Mouse (Mus musculus): ENCODE measurements around the gene Rapgef6. TPM values are rescaled to one million over a fixed set of nuclear protein-coding genes. Genes with fewer than 3 reads are reported as not detected.
A peak's percentile ranks its signal among the peaks of the same experiment; 100 is the strongest.
"Not testable (repeated sequence)": the region's sequence is repeated elsewhere in the genome, so short reads cannot be mapped to it uniquely, and the experiment has no call there.

The Rapgef6 gene
- polyA plus RNA-seq, 1 experiment from 2014 or later = 17.8 TPM

DNA sequence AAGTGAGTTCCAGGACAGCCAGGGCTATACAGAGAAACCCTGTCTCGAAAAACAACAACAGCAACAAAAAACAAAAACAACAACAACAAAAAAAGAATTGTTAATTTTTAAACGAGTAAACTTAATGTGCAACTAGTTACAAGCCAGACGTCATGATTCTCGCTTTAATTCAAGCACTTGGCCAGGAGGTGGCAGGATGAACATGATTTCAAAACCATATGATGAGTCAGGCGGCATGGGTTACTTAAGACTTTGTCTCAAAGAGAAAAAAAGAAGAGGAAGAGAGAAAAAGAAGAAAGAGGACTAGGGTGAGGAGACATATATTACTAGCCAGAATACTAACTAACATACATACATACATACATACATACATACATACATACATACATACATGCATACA lies 40.1 kb downstream of the Rapgef6 start:
- ChIA-PET CTCF (no interaction called here), POLR2A (no interaction called here)
- TF ChIP-seq CTCF (IDR thresholded peaks at IDR 0.05) = peak; percentile 56
- DNase-seq (ENCODE audit: low read depth, low spot score) = peak; percentile 2
- no peaks in the 10 kb centered on the region for H3K27me3 ChIP-seq
- ATAC-seq = no peak
- in situ Hi-C loops (cut with MboI; ENCODE audit: low pct_unique_long_range_greater_than_20kb) = no loop called here

DNA sequence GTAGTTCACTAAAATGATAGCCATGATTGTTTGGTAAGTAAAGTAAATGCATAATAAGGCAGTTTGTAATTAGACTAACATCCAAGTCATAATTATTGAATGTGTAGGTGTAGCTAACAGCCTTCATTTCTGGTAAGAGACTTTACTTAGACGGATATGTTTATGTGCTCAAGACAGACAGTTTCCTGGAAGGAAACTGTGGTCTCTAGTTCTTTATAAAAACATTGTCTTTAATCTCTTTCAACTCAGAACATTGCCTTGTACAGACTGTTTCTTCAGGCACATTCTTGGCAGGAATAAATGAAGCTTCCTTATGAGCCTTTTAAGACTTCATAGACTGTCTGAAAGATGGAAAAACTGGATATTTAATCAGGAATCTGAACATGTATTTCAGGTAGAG lies 45.3 kb downstream of the Rapgef6 start:
- no peaks in the 10 kb centered on the region for H3K27me3 ChIP-seq
- in situ Hi-C loops (cut with MboI; ENCODE audit: low pct_unique_long_range_greater_than_20kb) = no loop called here
- POLR2A ChIA-PET = no interaction called here
- TF ChIP-seq CTCF (IDR thresholded peaks at IDR 0.05) = no peak
- CTCF ChIA-PET = no interaction called here
- DNase-seq (ENCODE audit: low read depth, low spot score) (no peak), ATAC-seq (no peak)

DNA sequence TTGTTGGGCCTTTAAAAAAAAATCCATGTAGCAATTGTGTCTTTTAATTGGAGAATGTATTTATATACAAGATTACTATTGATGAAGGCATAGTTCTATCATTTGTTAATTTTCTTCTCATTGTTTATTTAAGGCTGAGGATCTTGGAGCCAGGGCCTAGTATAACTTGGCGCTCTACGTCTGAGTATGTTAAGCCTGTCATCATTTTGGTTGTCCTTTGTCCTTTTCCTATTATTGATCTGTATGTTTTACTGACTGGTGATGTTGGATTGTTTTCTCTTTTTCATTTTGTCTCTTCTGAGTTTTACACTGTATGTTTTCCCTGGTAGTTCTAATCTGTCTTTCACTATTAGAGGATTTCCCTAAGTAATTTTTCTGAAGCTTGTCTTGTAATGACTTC lies 52.1 kb downstream of the Rapgef6 start:
- in situ Hi-C loops (cut with MboI; ENCODE audit: low pct_unique_long_range_greater_than_20kb) = no loop called here
- no peaks in the 10 kb centered on the region for H3K27me3 ChIP-seq
- CTCF ChIA-PET = interaction anchor here (1.1 kb wide), 1 partner anchor 10 kb away, joined by 3 read pairs; no protein-coding TSS in a partner anchor
- POLR2A ChIA-PET = no interaction called here
- TF ChIP-seq CTCF (IDR thresholded peaks at IDR 0.05) = no peak
- DNase-seq (ENCODE audit: low read depth, low spot score) (no peak), ATAC-seq (no peak)

DNA sequence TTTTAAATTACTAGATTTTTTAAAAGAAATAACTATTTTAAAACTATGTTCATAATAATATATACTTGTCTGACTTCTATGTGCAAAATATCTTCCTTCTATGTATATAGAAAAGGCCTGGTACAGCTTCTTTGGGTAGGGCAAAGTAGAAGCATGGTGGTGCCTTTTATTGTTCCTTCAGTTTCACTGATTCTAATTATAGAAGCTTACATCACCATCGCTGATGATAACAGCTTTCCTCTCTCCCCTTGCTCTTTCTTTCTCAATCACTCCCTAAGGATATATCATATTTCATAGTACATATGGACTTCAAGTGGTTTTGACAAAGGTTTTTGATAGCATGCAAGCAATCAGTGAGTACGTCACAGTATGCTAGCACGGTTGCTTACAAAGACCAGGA lies 69.9 kb downstream of the Rapgef6 start:
- no peaks in the 10 kb centered on the region for H3K27me3 ChIP-seq
- ChIA-PET POLR2A (no interaction called here), CTCF (no interaction called here)
- no peak for TF ChIP-seq CTCF (IDR thresholded peaks at IDR 0.05)
- DNase-seq (ENCODE audit: low read depth, low spot score) (no peak), ATAC-seq (no peak)
- in situ Hi-C loops (cut with MboI; ENCODE audit: low pct_unique_long_range_greater_than_20kb) = no loop called here

DNA sequence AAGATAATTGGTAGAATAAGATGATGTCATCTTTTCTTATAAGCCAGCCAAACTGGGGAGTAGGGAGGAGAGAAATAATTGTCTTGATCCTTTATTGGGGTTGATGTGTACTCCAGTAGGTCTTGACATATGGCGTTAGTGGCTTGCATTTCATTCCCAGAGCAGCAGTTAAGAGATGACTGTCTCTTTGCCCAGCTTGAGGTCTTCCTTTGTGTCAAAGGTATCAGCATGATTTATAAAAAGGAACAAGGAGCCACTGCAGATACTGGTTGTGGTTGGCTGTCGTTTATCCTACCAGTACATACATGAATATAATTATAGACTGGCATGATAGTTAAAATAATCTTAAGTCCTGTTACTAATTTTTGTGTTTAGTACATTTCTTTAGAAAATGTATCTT lies 71.4 kb downstream of the Rapgef6 start:
- ATAC-seq = no peak

DNA sequence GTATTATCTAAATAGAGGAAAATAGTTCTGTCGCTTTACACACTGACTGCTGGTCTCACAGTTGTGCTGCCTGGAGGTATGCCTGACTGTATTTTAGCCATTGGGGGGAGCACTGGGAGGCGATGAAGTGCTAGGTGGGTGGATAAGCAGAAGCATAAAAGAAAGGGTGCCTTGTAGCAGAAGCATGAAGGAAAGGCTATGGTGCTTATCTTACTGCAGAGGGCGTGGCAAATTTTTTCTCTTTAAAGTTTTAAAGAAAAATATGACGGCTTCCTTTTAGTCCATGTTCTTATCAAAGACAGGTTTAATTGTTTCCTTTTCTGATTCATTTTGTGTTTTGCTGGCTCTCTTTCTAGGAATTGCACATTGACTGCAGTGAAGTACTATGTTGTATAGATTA lies 72.4 kb downstream of the Rapgef6 start:
- H3K27me3 ChIP-seq = no peaks in the 10 kb centered on the region
- ATAC-seq (no peak), DNase-seq (ENCODE audit: low read depth, low spot score) (no peak)
- CTCF ChIA-PET = no interaction called here
- in situ Hi-C loops (cut with MboI; ENCODE audit: low pct_unique_long_range_greater_than_20kb) = no loop called here
- POLR2A ChIA-PET = no interaction called here
- no peak for TF ChIP-seq CTCF (IDR thresholded peaks at IDR 0.05)

More for the DNA sequence above, 71.4 kb downstream of the Rapgef6 start:
- TF ChIP-seq CTCF (IDR thresholded peaks at IDR 0.05) = no peak
- no peaks in the 10 kb centered on the region for H3K27me3 ChIP-seq
- in situ Hi-C loops (cut with MboI; ENCODE audit: low pct_unique_long_range_greater_than_20kb) = no loop called here
- ChIA-PET POLR2A (no interaction called here), CTCF (no interaction called here)
- DNase-seq (ENCODE audit: low read depth, low spot score) = no peak

DNA sequence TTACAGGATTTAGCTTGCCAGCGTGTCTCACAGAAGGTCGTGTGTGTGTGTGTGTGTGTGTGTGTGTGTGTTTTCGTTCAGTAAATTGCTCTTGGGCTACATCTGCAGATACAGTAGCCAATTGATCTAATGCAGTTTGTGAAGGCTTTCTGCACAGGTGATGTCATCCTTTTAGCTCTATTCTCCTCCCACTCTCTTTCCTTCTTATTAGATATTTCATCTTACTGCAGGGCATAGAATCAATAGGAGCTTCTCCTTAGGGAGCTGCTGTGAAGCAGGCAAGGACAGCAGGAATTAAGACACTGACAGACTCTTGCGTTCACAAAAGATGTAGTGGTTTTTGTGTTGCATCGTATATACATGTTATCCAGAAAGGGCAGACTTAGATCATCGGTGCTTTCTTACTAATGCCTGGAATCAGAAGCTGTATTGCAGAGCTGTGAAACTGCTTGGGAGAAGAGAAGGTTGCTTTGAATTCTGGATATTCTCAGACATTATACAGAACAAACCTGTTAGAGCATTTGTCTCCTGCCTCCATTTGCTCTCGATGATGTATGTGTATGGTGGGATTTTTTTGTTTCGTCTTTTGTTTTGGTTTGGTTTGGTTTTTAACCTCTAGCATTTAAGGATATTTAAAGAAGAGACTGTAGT lies 73.4 kb downstream of the Rapgef6 start:
- TF ChIP-seq CTCF (IDR thresholded peaks at IDR 0.05) = no peak
- CTCF ChIA-PET = interaction anchor here (1.2 kb wide), 1 partner anchor 17 kb away, joined by 3 read pairs; no protein-coding TSS in a partner anchor
- POLR2A ChIA-PET = no interaction called here
- in situ Hi-C loops (cut with MboI; ENCODE audit: low pct_unique_long_range_greater_than_20kb) = no loop called here
- DNase-seq (ENCODE audit: low read depth, low spot score) = no peak
- no peak for ATAC-seq
- no peaks in the 10 kb centered on the region for H3K27me3 ChIP-seq

DNA sequence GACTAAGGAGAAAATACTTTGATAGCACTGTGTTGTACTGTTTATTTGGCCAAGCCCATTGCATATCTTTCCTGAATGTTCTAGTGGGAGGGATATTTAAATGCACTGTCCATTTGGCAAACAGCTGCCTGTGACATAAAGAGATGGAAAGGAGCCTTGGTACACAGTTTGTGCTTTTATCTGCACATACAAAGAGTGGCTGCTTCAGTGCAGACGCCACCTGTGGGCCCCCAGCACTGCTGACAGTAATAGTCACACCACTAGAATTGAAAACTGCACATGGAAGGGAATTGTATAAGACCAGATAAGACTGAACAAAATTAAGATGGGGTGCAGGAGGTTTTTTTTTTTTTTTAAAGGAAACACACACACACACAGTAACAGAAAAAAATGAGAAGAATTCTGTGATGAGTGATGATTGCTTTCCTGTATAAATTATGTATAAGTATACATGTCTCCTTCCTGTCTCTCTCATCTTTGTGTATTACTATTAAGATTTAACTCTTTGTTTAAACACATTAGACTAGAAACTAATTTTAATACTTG lies 75.3 kb downstream of the Rapgef6 start:
- DNase-seq (ENCODE audit: low read depth, low spot score) = no peak
- ChIA-PET CTCF (interaction anchor here (1.3 kb wide), 1 partner anchor 16 kb away, joined by 3 read pairs; no protein-coding TSS in a partner anchor), POLR2A (interaction anchor here (0.6 to 0.7 kb wide), 3 partner anchors 10 to 259 kb away, joined by 3 to 4 read pairs (median 4); no protein-coding TSS in a partner anchor)
- TF ChIP-seq CTCF (IDR thresholded peaks at IDR 0.05) = no peak
- no peak for ATAC-seq
- in situ Hi-C loops (cut with MboI; ENCODE audit: low pct_unique_long_range_greater_than_20kb) = no loop called here
- no peaks in the 10 kb centered on the region for H3K27me3 ChIP-seq

DNA sequence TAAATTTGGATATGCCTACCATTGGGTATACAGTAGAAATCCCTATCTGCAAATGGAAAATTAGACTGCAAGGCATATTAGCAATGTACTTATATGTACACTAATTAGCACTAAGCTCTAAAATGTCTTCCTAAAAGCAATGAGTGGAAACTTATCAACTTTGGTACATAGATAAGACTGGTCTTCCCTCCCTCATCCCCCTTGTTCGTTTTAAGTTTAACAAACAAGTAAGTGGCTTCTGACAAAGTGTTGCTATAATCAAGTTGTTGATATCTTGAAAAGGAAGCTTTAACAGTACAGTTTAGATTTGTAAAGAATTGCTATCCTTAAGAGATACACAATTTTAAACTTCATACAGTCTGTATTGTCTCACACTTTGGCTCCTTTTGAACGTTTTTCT lies 78.5 kb downstream of the Rapgef6 start:
- no peaks in the 10 kb centered on the region for H3K27me3 ChIP-seq
- ATAC-seq = no peak
- ChIA-PET POLR2A (no interaction called here), CTCF (no interaction called here)
- in situ Hi-C loops (cut with MboI; ENCODE audit: low pct_unique_long_range_greater_than_20kb) = no loop called here
- TF ChIP-seq CTCF (IDR thresholded peaks at IDR 0.05) = no peak
- DNase-seq (ENCODE audit: low read depth, low spot score) = no peak

DNA sequence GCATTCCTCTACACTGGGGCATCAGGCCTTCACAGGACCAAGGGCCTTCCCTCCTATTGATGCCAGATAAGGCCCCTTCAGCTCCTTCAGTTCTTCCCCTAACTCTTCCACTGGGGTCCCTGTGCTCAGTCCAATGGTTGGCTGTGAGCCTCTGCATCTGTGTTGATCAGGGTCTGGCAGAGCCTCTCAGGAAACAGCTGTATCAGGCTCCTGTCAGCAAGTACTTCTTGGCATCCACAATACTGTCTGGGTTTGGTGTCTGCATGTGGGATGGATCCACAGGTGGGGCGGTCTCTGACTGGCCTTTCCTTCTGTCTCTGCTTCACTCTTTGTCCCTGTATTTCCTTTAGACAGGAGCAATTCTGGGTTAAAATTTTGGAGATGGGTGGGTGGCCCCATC lies 80.1 kb downstream of the Rapgef6 start:
- in situ Hi-C loops (cut with MboI; ENCODE audit: low pct_unique_long_range_greater_than_20kb); DNase-seq (ENCODE audit: low read depth, low spot score); CTCF ChIA-PET; POLR2A ChIA-PET; ATAC-seq; H3K27me3 ChIP-seq: not testable (repeated sequence)

DNA sequence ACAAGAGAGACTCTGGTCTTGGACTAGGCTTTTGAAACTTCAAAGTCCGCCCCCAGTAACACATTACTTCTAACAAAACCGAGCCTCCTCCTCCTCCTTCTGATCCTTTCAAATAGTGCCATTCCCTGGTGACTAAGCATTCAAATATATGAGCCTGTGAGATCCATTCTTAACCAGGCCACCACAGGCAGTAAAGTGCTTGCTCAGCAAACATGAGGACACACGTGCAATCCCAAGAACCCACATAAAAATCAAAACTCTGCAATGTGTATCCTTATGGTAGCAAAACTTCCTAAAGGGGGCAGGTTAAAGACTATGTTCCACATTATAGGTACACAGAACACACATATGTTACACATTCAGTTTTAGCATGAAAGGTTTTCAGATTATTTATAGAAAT lies 81.8 kb downstream of the Rapgef6 start:
- no peaks in the 10 kb centered on the region for H3K27me3 ChIP-seq
- CTCF ChIA-PET = no interaction called here
- ATAC-seq = no peak
- TF ChIP-seq CTCF (IDR thresholded peaks at IDR 0.05) = no peak
- POLR2A ChIA-PET = no interaction called here
- no peak for DNase-seq (ENCODE audit: low read depth, low spot score)
- in situ Hi-C loops (cut with MboI; ENCODE audit: low pct_unique_long_range_greater_than_20kb) = no loop called here

DNA sequence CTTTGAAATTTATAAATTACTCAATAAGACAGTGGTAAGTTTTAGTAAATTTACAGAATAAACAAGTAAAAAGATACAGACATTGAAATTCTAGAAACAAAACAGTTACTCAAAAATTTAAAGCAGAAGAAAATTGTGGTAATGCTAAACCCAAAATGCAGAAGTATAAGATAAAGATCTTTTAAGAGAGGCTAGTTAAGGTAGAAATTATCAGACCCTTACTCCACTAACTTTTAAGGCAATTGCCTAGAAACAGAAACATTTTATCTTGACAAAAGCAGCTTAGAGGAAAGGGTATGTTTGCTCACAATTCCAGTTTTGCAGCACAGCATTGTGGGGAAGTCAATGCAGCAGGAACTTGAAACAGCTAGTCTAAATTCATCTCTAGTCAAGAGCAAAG lies 91.0 kb downstream of the Rapgef6 start:
- in situ Hi-C loops (cut with MboI; ENCODE audit: low pct_unique_long_range_greater_than_20kb) = no loop called here
- ChIA-PET CTCF (interaction anchor here (1.3 to 1.4 kb wide), 2 partner anchors 10 to 16 kb away, joined by 3 read pairs; no protein-coding TSS in a partner anchor), POLR2A (interaction anchor here (0.5 kb wide), 1 partner anchor 21 kb away, joined by 4 read pairs; no protein-coding TSS in a partner anchor)
- ATAC-seq (no peak), DNase-seq (ENCODE audit: low read depth, low spot score) (no peak)
- no peaks in the 10 kb centered on the region for H3K27me3 ChIP-seq
- TF ChIP-seq CTCF (IDR thresholded peaks at IDR 0.05) = no peak
